Mouse (Mus musculus): ENCODE results near the gene Slc13a4. TPM values are rescaled to one million over a fixed set of nuclear protein-coding genes. Genes with fewer than 3 reads are reported as not detected.

The Slc13a4 gene
- polyA plus RNA-seq, 1 experiment = 0.26 TPM

DNA sequence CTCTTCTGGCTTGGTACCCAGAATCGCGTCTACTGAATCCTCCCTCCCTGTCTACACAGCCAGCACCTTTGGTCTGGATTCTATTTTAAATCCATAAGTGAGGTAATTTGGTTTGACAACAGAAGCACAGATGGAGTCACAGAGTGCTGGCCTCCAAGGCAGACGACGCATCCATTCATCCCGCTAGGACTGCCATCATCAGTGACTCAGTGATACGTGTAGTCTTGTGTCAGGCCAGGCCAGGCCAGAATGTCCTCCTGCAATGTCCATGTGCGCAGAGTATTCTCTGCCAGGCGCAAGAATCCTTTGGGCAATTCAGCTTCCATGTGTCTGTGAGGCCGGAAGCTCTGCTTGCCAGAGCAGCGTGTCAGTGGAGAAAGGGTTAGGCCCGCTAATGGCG lies 22.0 kb upstream of the Slc13a4 start:
- no peak overlapping the region for H3K27ac ChIP-seq (ENCODE audit: control insufficient read depth, insufficient read depth, low read length)
- no peak overlapping the region for H3K4me3 ChIP-seq (ENCODE audit: control insufficient read depth, insufficient read depth, low read length)
- no peak for TF ChIP-seq CTCF (IDR thresholded peaks at IDR 0.05; ENCODE audit: borderline replicate concordance, control insufficient read depth, extremely low read depth, insufficient read depth, low read length, poor library complexity)
- TF ChIP-seq POLR2A (IDR thresholded peaks at IDR 0.05; ENCODE audit: control insufficient read depth, extremely low read depth, insufficient read depth, low read length, poor library complexity) = no peak
- 97% methylated on average over 12 of the region's 12 CpGs for WGBS
- H3K36me3 ChIP-seq (ENCODE audit: control insufficient read depth, insufficient read depth, low read length) = no peaks in the 10 kb centered on the region
- no peak for DNase-seq
- H3K4me1 ChIP-seq (replicated peaks; ENCODE audit: control insufficient read depth, insufficient read depth, low read length) = no peaks in the 10 kb centered on the region
- H3K27me3 ChIP-seq (ENCODE audit: control insufficient read depth, insufficient read depth, low read length) = no peaks in the 10 kb centered on the region

DNA sequence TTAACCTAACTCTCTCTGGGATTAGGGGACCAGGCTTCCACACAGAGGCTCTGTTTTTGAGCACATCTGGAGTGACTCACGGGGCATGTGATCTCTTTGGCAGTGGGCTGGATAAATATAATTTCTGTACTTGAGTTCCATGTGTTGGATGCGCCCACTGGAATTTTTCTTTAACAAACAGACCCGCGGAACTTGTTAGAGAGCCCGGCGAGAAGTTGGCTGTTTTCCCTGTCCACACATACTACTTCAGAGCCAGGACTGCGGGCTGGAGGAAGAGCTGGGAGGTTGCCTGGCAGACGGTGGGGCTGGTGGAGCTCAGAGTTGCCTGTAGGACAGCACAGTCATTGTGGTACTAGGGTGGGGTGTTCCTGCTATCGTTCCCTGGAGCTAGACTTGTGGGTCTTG lies 18.2 kb upstream of the Slc13a4 start, which contains the start of gene Fam180a:
Gene Fam180a (minus strand): TSS at position 31 of the 405 bp plus-strand sequence.
- Histone ChIP-seq H3K27me3 (ENCODE audit: control insufficient read depth, insufficient read depth, low read length) (no peaks in the 10 kb centered on the region), H3K36me3 (ENCODE audit: control insufficient read depth, insufficient read depth, low read length) (no peaks in the 10 kb centered on the region), H3K27ac (ENCODE audit: control insufficient read depth, insufficient read depth, low read length) (no peak within 1 kb of the TSS), H3K4me1 (replicated peaks; ENCODE audit: control insufficient read depth, insufficient read depth, low read length) (no peaks in the 10 kb centered on the region), H3K4me3 (ENCODE audit: control insufficient read depth, insufficient read depth, low read length) (no peak within 1 kb of the TSS)
- TF ChIP-seq POLR2A (IDR thresholded peaks at IDR 0.05; ENCODE audit: control insufficient read depth, extremely low read depth, insufficient read depth, low read length, poor library complexity) = no peak
- no peak for TF ChIP-seq CTCF (IDR thresholded peaks at IDR 0.05; ENCODE audit: borderline replicate concordance, control insufficient read depth, extremely low read depth, insufficient read depth, low read length, poor library complexity)
- WGBS = 56% methylated on average over 9 of the region's 9 CpGs
- no peak for DNase-seq

DNA sequence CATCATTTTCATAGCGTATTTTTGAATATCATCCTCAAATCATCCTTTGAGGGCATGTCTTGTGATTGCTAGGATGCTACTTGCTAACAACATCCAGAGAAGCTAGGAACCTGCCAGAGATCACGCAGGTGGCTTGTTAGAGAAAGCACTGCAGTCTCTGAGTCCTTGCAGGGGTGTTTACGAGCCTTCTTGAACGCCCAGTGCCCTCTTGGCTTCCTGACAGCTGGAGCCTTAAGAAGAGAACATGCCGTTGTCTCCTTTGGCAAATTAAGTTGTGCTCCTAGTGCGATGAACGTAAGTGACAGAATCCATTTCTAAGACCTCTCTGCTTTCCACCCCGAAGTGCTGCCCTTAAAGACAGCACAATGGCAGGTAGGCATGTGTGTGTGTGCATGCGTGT lies 16.4 kb upstream of the Slc13a4 start:
- Histone ChIP-seq H3K4me1 (replicated peaks; ENCODE audit: control insufficient read depth, insufficient read depth, low read length) (no peaks in the 10 kb centered on the region), H3K4me3 (ENCODE audit: control insufficient read depth, insufficient read depth, low read length) (no peak overlapping the region), H3K27ac (ENCODE audit: control insufficient read depth, insufficient read depth, low read length) (no peak overlapping the region), H3K36me3 (ENCODE audit: control insufficient read depth, insufficient read depth, low read length) (no peaks in the 10 kb centered on the region), H3K27me3 (ENCODE audit: control insufficient read depth, insufficient read depth, low read length) (no peaks in the 10 kb centered on the region)
- WGBS = 89% methylated on average over 9 of the region's 9 CpGs
- no peak for TF ChIP-seq CTCF (IDR thresholded peaks at IDR 0.05; ENCODE audit: borderline replicate concordance, control insufficient read depth, extremely low read depth, insufficient read depth, low read length, poor library complexity)
- TF ChIP-seq POLR2A (IDR thresholded peaks at IDR 0.05; ENCODE audit: control insufficient read depth, extremely low read depth, insufficient read depth, low read length, poor library complexity) = no peak
- no peak for DNase-seq

DNA sequence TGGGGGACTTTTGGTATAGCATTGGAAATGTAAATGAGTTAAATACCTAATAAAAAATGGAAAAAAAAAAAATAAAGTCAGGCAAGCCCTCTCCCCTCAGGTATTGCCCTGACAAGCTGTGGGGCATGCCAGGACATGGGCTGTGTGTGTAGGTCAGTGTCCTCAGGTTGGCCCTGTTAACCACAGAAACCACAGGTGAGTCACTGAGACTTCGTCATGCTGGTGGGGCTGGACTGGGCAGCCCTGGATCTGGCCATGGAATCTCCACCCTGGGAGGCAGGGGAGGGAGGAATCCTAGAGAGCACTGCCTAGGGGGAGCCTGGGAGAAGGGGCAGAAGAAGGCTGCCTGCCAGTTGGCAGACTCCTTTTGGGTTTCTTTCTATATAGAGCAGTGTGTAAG lies 15.1 kb upstream of the Slc13a4 start:
- no peak for TF ChIP-seq POLR2A (IDR thresholded peaks at IDR 0.05; ENCODE audit: control insufficient read depth, extremely low read depth, insufficient read depth, low read length, poor library complexity)
- no peak for TF ChIP-seq CTCF (IDR thresholded peaks at IDR 0.05; ENCODE audit: borderline replicate concordance, control insufficient read depth, extremely low read depth, insufficient read depth, low read length, poor library complexity)
- Histone ChIP-seq H3K27ac (ENCODE audit: control insufficient read depth, insufficient read depth, low read length) (no peak overlapping the region), H3K36me3 (ENCODE audit: control insufficient read depth, insufficient read depth, low read length) (no peaks in the 10 kb centered on the region), H3K4me1 (replicated peaks; ENCODE audit: control insufficient read depth, insufficient read depth, low read length) (no peaks in the 10 kb centered on the region), H3K4me3 (ENCODE audit: control insufficient read depth, insufficient read depth, low read length) (no peak overlapping the region), H3K27me3 (ENCODE audit: control insufficient read depth, insufficient read depth, low read length) (no peaks in the 10 kb centered on the region)
- 43% methylated on average over 1 of the region's 1 CpGs for WGBS
- DNase-seq = no peak

DNA sequence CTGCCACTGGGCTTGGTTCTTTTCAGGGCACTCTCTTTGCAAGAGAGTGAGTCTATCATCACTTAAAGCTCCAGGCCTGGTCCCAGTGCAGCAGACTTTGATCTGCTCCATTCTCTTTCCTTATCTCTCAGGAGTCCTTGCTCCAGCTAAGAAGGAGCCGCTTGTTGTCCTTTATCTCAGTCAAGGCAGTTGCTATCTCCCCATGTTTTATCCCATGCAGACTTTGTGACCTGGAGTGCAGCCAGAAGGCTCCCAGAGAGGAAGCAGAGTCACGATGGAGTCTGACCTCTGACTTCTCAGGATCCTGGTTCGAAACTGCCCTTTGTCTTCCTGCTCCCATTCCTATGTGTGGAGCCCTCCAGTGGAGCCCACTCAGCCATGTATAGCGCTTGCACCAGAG lies 13.2 kb upstream of the Slc13a4 start:
- Histone ChIP-seq H3K27me3 (ENCODE audit: control insufficient read depth, insufficient read depth, low read length) (no peaks in the 10 kb centered on the region), H3K36me3 (ENCODE audit: control insufficient read depth, insufficient read depth, low read length) (no peaks in the 10 kb centered on the region), H3K27ac (ENCODE audit: control insufficient read depth, insufficient read depth, low read length) (no peak overlapping the region), H3K4me1 (replicated peaks; ENCODE audit: control insufficient read depth, insufficient read depth, low read length) (no peaks in the 10 kb centered on the region), H3K4me3 (ENCODE audit: control insufficient read depth, insufficient read depth, low read length) (no peak overlapping the region)
- 82% methylated on average over 4 of the region's 4 CpGs for WGBS
- TF ChIP-seq CTCF (IDR thresholded peaks at IDR 0.05; ENCODE audit: borderline replicate concordance, control insufficient read depth, extremely low read depth, insufficient read depth, low read length, poor library complexity) (no peak), POLR2A (IDR thresholded peaks at IDR 0.05; ENCODE audit: control insufficient read depth, extremely low read depth, insufficient read depth, low read length, poor library complexity) (no peak)
- no peak for DNase-seq

DNA sequence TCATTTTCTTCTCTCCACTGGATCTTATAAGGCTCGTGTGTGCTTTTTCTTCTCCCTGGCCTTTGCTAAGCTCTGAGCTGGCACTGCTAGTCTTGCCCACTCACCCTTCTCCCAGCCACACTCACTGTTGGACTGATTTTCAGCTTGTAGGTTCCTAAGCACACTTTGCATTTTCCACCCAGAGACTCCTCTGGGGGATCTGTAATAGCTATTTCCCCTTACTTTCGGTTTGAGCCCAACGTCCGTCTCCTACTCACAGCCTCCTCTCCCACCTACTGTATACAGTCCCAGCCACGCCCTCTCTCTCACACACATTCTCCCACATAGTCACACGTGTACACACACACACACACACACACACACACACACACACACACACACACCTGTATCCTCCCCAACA lies 11.9 kb upstream of the Slc13a4 start:
- H3K4me1 ChIP-seq (replicated peaks; ENCODE audit: control insufficient read depth, insufficient read depth, low read length) = no peaks in the 10 kb centered on the region
- H3K27ac ChIP-seq (ENCODE audit: control insufficient read depth, insufficient read depth, low read length) = no peak overlapping the region
- no peaks in the 10 kb centered on the region for H3K27me3 ChIP-seq (ENCODE audit: control insufficient read depth, insufficient read depth, low read length)
- no peak for DNase-seq
- WGBS = 74% methylated on average over 6 of the region's 6 CpGs
- TF ChIP-seq CTCF (IDR thresholded peaks at IDR 0.05; ENCODE audit: borderline replicate concordance, control insufficient read depth, extremely low read depth, insufficient read depth, low read length, poor library complexity) (no peak), POLR2A (IDR thresholded peaks at IDR 0.05; ENCODE audit: control insufficient read depth, extremely low read depth, insufficient read depth, low read length, poor library complexity) (no peak)
- H3K36me3 ChIP-seq (ENCODE audit: control insufficient read depth, insufficient read depth, low read length) = no peaks in the 10 kb centered on the region
- no peak overlapping the region for H3K4me3 ChIP-seq (ENCODE audit: control insufficient read depth, insufficient read depth, low read length)

DNA sequence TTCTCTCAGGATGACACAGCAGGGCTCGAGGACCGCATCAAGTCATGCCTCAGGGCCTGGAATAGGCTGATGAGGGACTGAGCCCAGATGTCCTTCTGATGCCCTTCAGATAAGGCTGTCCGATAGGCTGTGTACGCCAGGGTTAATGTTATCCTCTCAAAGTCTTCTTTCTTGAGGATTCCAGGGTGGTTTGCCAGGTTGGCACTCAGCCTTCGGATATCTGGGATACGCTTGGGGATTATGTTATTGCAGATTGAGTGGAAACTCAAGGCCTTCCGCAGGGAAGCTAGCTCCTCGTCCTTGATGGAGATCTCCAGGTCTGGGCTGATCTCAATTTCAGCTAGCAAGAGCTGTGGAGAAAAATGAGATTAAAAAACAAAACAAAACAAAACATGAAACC lies 5.6 kb upstream of the Slc13a4 start:
- 95% methylated on average over 8 of the region's 8 CpGs for WGBS
- TF ChIP-seq CTCF (IDR thresholded peaks at IDR 0.05; ENCODE audit: borderline replicate concordance, control insufficient read depth, extremely low read depth, insufficient read depth, low read length, poor library complexity) = no peak
- TF ChIP-seq POLR2A (IDR thresholded peaks at IDR 0.05; ENCODE audit: control insufficient read depth, extremely low read depth, insufficient read depth, low read length, poor library complexity) = no peak
- Histone ChIP-seq H3K27ac (ENCODE audit: control insufficient read depth, insufficient read depth, low read length) (no peak overlapping the region), H3K4me1 (replicated peaks; ENCODE audit: control insufficient read depth, insufficient read depth, low read length) (no peaks in the 10 kb centered on the region), H3K36me3 (ENCODE audit: control insufficient read depth, insufficient read depth, low read length) (no peaks in the 10 kb centered on the region), H3K27me3 (ENCODE audit: control insufficient read depth, insufficient read depth, low read length) (no peaks in the 10 kb centered on the region), H3K4me3 (ENCODE audit: control insufficient read depth, insufficient read depth, low read length) (no peak overlapping the region)
- DNase-seq = no peak
